Mouse (Mus musculus) midbrain, embryonic 16.5 days (tissue): Measurements from ENCODE around the gene Sh3tc1. TPM values are rescaled to one million over a fixed set of nuclear protein-coding genes. Genes with fewer than 3 reads are reported as not detected.

ENCODE experiments used
- ATAC-seq: fragments of 200-750 bp; cut with Nextera tagmentation; 2 replicates; pipeline ENCODE4 v1.8.0; 2017; ENCODE audit warnings: moderate TSS enrichment
- H3K27ac ChIP-seq: fragments of 300-500 bp; sonication (generic); 2 replicates; pipeline ENCODE4 v1.5.1; 2014; ENCODE audit warnings: mild to moderate bottlenecking, low read length, mixed read lengths
- H3K27me3 ChIP-seq: fragments of 300-500 bp; sonication (generic); 2 replicates; pipeline ENCODE4 v1.6.1; 2014; ENCODE audit warnings: low read depth, low read length, mixed read lengths; ENCODE audit not compliant: control insufficient read depth, insufficient read depth
- H3K36me3 ChIP-seq: fragments of 300-500 bp; sonication (generic); 2 replicates; pipeline ENCODE4 v1.6.1; 2014; ENCODE audit warnings: mild to moderate bottlenecking, low read length, moderate library complexity, mixed read lengths; ENCODE audit not compliant: control insufficient read depth, insufficient read depth
- H3K4me1 ChIP-seq: fragments of 300-500 bp; sonication (generic); 2 replicates; pipeline ENCODE4 v1.6.1; 2014; ENCODE audit warnings: mild to moderate bottlenecking, low read length, mixed read lengths; ENCODE audit not compliant: control insufficient read depth, insufficient read depth
- H3K4me2 ChIP-seq: fragments of 300-500 bp; sonication (generic); 2 replicates; pipeline ENCODE4 v1.6.1; 2014; ENCODE audit warnings: mild to moderate bottlenecking, low read length, mixed read lengths
- H3K4me3 ChIP-seq: fragments of 300-500 bp; sonication (generic); 2 replicates; pipeline ENCODE4 v1.5.1; 2014; ENCODE audit warnings: low read depth, mild to moderate bottlenecking, low read length, moderate library complexity, mixed read lengths
- H3K9ac ChIP-seq: fragments of 300-500 bp; sonication (generic); 2 replicates; pipeline ENCODE4 v1.6.1; 2014; ENCODE audit warnings: low read depth, low read length, mixed read lengths
- H3K9me3 ChIP-seq: fragments of 300-500 bp; sonication (generic); replicated peaks from 2 replicates; pipeline ENCODE4 v1.6.1; 2014; ENCODE audit warnings: mild to moderate bottlenecking, low read length, mixed read lengths; ENCODE audit not compliant: control insufficient read depth, poor library complexity, severe bottlenecking
- WGBS: fragments of 180-500 bp; shearing (Covaris S2); extraction: QIAGEN DNeasy Blood & Tissue Kit; methylation state at CpG from one replicate; pipeline ENCODE4 v1.1.7; 2014; 5-methylcytosine and 5-hydroxymethylcytosine counted together
- polyA plus RNA-seq: library from polyadenylated mRNA; unstranded; fragments of >200 nt; fragmentation: Nextera tagmentation; extraction: Ambion mirVana; gene quantifications from 2 replicates; pipeline ENCODE4 v1.2.1, GENCODE M21; 2015

Gene Sh3tc1
- polyA plus RNA-seq, 1 experiment from 2014 or later = 1.8 TPM

DNA sequence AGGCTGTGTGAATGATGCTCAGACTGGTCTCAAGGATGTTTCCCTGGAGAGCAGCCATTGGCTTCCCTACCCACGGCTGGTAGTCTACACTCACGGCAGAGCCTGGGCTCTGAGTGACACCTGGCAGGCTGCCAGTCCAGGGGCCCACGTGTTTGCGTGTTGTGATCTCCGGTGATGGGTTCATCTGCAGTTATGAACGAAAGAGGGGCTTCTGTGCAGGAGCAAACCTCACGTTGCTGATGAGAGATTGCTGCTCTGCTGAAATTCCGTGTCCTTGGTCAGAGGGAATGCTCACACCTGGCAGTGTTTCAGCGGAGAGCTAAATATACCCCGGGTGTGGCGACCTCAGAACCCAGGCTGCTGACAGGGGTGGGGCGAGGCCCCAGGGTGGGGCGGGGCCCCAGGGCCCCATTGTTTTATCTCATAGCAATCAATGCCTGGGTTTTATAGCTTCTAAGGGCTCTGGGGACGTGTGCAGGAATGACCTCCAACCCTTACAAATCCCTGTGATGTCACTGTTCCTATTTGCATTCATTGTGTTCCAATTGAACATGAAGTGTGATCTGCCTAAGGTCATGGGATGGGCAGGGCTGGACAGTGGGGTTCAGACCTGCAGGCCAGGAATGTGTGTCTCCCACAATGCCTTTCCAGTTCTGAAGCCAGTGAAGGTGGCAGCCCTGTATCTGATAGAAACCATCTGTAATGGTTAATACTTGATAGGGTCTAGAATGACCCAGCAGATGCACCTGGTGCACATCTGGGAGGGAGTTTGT lies 31.3 kb upstream of the Sh3tc1 start:
- no peaks in the 10 kb centered on the region; the same call in 1 of the 2 replicates for H3K4me1 ChIP-seq
- WGBS = 67% methylated on average over 14 of the region's 14 CpGs
- H3K9ac ChIP-seq = no peak overlapping the region
- no peaks in the 10 kb centered on the region for H3K27me3 ChIP-seq
- no peak overlapping the region for H3K27ac ChIP-seq
- H3K9me3 ChIP-seq = no peaks in the 10 kb centered on the region; the same call in 1 of the 2 replicates
- ATAC-seq = no peak
- no peaks in the 10 kb centered on the region for H3K36me3 ChIP-seq
- H3K4me2 ChIP-seq = no peak overlapping the region
- H3K4me3 ChIP-seq = no peak overlapping the region

DNA sequence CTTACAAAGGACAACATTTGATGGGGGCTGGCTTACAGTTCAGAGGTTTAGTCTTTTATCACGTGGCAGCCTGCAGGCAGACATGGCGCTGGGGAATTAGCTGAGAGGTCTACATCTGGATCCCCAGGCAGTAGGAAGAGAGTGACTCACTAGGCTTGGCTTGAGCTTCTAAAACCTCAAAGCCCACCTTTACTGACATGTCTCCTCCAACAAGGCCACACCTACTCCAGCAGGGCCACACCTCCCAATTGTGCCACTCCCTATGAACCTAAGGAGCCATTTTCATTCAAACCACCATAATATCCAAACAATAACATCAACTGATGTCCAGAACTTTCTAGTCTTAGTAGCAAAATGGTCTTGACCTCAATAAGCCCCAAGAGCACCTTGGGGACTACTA lies 30.5 kb upstream of the Sh3tc1 start:
- Histone ChIP-seq H3K9ac (no peak overlapping the region), H3K4me1 (no peaks in the 10 kb centered on the region; the same call in 1 of the 2 replicates), H3K27me3 (no peaks in the 10 kb centered on the region), H3K27ac (no peak overlapping the region), H3K4me3 (no peak overlapping the region), H3K9me3 (no peaks in the 10 kb centered on the region; the same call in 1 of the 2 replicates), H3K4me2 (no peak overlapping the region), H3K36me3 (no peaks in the 10 kb centered on the region)
- no peak for ATAC-seq
- 73% methylated on average over 2 of the region's 2 CpGs for WGBS

DNA sequence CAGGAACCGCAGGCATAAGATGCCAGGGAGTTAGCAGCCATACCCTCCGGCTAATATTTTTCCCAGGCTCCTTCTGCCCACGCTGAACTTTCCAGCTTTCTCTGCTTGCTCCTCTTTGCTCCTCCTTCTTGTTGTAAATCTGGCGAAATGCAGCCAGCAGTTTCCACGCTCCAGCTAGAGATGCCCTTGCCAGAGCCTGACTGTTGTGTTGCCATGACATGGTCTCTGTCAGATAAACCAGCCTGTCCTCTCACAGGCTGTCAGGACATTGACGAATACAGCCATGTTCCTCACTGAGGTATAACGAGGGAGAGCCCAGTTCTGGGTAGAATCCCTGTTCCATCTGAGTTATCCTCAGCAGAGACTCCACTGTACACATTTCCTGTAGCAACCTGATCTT lies 29.2 kb upstream of the Sh3tc1 start:
- no peak for ATAC-seq
- WGBS = 89% methylated on average over 7 of the region's 7 CpGs
- H3K27me3 ChIP-seq = no peaks in the 10 kb centered on the region
- H3K4me2 ChIP-seq = no peak overlapping the region
- H3K27ac ChIP-seq = no peak overlapping the region
- no peak overlapping the region for H3K9ac ChIP-seq
- no peaks in the 10 kb centered on the region; the same call in 1 of the 2 replicates for H3K9me3 ChIP-seq
- no peak overlapping the region for H3K4me3 ChIP-seq
- H3K4me1 ChIP-seq = no peaks in the 10 kb centered on the region; the same call in 1 of the 2 replicates
- H3K36me3 ChIP-seq = no peaks in the 10 kb centered on the region

DNA sequence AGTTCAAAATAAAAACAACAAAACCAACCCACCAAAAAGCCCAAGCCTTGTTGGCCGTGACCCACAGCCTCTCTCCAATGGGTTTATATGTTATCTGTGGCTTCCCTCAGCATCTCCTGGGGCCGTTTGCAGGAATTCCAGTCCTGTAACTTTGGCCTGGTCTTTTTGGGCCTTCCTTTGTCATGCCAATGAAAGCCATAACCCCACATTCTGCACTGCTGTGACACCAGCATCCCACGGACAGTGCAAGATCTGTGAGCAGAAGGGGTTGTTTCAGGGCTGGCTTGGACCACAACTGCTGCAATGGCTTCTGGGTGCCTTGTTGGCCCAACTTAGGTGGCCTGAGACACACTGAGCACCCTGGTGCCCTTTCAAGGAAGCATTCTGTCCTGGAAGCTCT lies 28.7 kb upstream of the Sh3tc1 start:
- Histone ChIP-seq H3K27me3 (no peaks in the 10 kb centered on the region), H3K27ac (no peak overlapping the region), H3K9me3 (no peaks in the 10 kb centered on the region; the same call in 1 of the 2 replicates), H3K4me3 (no peak overlapping the region), H3K4me2 (no peak overlapping the region), H3K9ac (no peak overlapping the region), H3K36me3 (no peaks in the 10 kb centered on the region), H3K4me1 (no peaks in the 10 kb centered on the region; the same call in 1 of the 2 replicates)
- no peak for ATAC-seq
- 60% methylated on average over 3 of the region's 3 CpGs for WGBS

DNA sequence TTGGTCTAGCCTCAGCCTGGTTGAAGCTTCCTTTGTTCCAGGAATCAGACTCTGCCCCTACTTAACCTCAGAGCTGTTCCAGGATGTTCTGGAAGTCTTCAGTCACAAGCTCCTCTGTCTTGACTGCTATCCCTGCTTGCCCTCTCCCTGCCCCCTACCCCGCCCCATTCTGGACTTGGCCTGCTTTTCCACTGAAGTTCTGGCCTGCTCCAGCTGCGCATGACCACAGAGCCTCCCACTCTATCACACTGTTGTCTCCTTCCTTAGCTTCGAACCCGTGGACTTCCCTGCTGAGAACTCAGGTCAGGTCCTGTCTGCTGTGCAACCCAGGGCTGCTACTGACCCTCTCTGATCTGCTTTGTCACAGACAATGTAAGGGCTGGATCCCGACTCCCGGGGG lies 26.1 kb upstream of the Sh3tc1 start:
- Histone ChIP-seq H3K4me3 (no peak overlapping the region), H3K36me3 (no peaks in the 10 kb centered on the region), H3K4me2 (no peak overlapping the region), H3K27ac (no peak overlapping the region), H3K9ac (no peak overlapping the region), H3K27me3 (peaks cover 2% of the 10 kb centered on the region; the same call in 1 of the 2 replicates), H3K4me1 (no peaks in the 10 kb centered on the region), H3K9me3 (no peaks in the 10 kb centered on the region; the same call in 1 of the 2 replicates)
- no peak for ATAC-seq
- WGBS = 82% methylated on average over 6 of the region's 6 CpGs

DNA sequence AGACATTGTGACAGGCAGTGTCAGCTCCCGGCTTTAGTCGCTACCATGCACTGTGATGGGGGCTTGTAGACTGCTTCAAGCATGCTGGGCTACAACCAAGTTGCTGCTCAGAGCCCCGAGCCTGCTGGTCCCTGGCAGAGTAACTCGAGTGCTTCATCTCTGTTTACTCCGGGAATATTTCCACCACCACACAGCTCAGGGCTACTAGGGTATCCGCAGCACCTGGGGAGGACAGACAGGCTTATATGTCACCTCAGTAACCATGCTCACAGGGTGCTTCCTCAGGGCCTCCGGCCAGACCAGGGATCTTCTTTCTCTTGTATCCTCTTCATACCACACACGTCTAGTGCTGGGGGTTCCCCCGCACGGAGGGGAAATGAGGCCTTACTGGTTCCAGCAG lies 23.1 kb upstream of the Sh3tc1 start:
- H3K9ac ChIP-seq = no peak overlapping the region
- ATAC-seq = no peak
- 78% methylated on average over 10 of the region's 10 CpGs for WGBS
- H3K4me3 ChIP-seq = no peak overlapping the region
- peaks cover 18% of the 10 kb centered on the region for H3K27me3 ChIP-seq
- H3K9me3 ChIP-seq = no peaks in the 10 kb centered on the region
- H3K36me3 ChIP-seq = no peaks in the 10 kb centered on the region
- H3K27ac ChIP-seq = no peak overlapping the region
- H3K4me1 ChIP-seq = peaks cover 7% of the 10 kb centered on the region; the same call in 1 of the 2 replicates
- no peak overlapping the region for H3K4me2 ChIP-seq

DNA sequence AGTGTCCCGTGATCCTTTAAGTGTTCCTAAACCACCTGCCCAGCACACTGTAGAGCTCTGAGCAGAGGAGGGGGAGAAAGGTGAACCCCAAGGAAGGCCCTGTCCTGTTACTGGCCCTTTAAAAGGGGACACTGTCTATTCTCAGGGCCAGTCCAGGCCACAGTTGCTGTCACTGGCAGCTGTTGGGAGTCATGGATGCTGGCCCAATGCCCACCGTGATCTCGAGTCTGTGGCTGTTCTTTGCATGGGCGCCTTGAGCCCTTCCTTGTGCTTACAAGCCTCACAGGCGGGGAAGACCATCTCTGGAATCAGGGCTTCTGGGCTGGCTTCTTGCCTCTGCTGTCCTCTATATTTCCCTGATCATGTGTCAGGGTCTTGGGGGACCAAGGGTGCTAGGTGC lies 22.6 kb upstream of the Sh3tc1 start:
- H3K4me3 ChIP-seq = no peak overlapping the region
- H3K9me3 ChIP-seq = no peaks in the 10 kb centered on the region
- peaks cover 7% of the 10 kb centered on the region; the same call in 1 of the 2 replicates for H3K4me1 ChIP-seq
- no peaks in the 10 kb centered on the region for H3K36me3 ChIP-seq
- ATAC-seq = no peak
- 71% methylated on average over 5 of the region's 5 CpGs for WGBS
- no peak overlapping the region for H3K4me2 ChIP-seq
- peaks cover 18% of the 10 kb centered on the region for H3K27me3 ChIP-seq
- no peak overlapping the region for H3K27ac ChIP-seq
- H3K9ac ChIP-seq = no peak overlapping the region; the same call in 1 of the 2 replicates

DNA sequence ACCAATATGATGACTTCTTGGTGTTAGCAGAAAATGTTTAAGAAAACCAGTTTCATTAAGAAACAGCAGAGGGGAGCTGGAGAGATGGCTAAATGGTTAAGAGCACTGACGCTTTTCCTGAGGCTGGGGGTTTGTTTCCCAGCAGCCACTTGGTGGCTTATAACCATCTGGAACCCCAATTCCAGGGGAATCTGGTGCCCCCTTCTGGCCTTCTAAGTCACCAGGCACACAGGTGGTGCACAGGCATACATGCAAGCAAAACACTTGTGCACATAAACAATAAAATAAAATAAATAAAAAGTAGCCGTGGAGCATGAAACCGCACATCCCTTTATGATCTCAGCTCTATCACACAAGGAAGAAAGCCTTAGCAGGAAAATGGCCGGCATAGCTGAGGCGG lies 21.5 kb upstream of the Sh3tc1 start:
- Histone ChIP-seq H3K9ac (no peak overlapping the region), H3K36me3 (no peaks in the 10 kb centered on the region), H3K27ac (no peak overlapping the region), H3K4me1 (peaks cover 14% of the 10 kb centered on the region), H3K9me3 (no peaks in the 10 kb centered on the region), H3K27me3 (peaks cover 18% of the 10 kb centered on the region), H3K4me2 (no peak overlapping the region), H3K4me3 (no peak overlapping the region)
- no peak for ATAC-seq
- WGBS = 82% methylated on average over 5 of the region's 5 CpGs
